Mouse (Mus musculus): Measurements from ENCODE around the gene Gnmt.

DNA sequence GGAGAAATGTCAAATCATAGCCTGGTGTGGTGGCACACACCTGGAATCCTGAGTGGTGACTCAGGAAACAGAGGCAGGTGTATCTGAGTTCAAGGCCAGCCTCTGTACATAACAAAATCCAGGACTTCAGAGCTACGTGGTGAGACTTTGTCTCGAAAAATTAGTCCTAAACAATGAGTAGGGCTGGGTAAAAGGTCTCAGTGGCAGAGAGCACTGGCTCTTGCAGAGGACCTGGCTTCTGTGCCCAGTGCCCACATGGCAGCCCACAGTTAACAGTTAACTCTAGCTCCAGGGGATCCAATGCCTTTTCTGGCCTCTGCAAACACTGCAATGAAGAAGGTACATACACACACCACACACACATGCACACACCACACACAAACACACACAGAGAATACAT is 18.8 kb upstream of the Gnmt start:
- TF ChIP-seq POLR2A (IDR thresholded peaks at IDR 0.05; ENCODE audit: low read depth, low read length) (no peak), CTCF (IDR thresholded peaks at IDR 0.05; ENCODE audit: extremely low read depth, insufficient read depth, insufficient read length, insufficient replicate concordance) (no peak)
